Mouse (Mus musculus): Measurements from ENCODE around the gene 1300017J02Rik.

1300017J02Rik gene

GRCm38 (mm10) chr9:103213631-103214030 is 91.3 kb downstream of the 1300017J02Rik start:
- DNase-seq (ENCODE audit: low spot score in 2 of 2) = no peak

DNA sequence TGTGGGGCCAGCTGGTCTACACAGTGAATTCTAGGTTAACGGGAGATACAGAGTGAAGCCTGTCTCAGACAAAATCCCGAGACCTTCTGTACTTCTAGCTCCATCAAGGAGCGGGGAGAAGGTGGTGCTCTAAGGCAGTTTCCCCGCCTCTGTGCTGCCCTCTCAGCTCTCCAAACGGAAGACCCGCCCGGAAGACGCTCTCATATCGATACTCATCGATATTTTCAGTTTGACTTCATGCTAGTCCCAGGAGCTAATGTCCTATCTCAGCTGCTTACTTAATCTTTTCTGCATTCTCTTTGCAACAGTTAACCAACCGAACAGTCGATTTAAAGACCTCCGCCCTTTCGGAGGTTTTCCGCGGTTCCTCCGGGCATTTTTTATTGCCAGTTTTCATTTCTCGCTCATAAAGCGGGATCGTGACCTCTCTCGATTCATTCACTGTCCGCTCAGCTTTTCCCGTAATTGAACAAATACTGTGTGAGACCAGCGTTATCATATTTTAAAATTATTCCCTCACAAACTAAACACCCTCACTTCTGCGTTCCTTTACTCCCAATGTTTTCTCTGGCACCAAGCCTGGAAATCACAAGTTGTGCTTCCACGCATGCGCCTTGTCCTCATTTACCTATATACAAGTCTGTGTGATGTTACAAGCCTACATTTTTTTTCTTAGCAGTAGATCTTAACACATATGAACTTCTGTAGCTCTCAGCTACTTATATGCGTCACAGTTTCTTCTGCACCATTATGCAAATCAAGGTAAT is 92.0 kb downstream of the 1300017J02Rik start:
- DNase-seq (ENCODE audit: low spot score in 2 of 2) = no peak

- no peak for DNase-seq (ENCODE audit: low spot score in 2 of 2)
Observed at GRCm38 (mm10) chr9:103208802-103209423, 96.0 kb downstream of the 1300017J02Rik start.

DNA sequence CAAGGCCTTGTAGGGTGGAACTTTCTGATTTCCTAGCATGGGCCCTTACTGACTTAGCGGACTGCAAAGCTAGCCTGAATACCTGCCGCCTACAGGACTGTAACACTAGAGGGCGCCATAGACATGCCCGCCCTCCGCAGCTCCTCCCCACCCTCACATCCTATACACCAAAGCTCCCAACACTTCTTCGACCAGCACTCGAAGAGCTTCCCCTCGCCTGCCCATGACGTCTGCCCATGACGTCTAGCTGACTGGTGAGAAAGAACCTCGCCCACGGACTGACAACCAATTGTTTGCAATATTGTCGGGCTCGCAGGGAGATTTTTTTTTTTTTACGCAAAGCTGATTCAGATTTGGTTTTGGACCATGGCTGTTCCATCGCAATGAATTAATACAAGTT is 97.0 kb downstream of the 1300017J02Rik start:
- no peak for DNase-seq (ENCODE audit: low spot score in 2 of 2)

GRCm38 (mm10) chr9:103205786-103206185 is 99.1 kb downstream of the 1300017J02Rik start:
- DNase-seq (ENCODE audit: low spot score in 2 of 2) = no peak

DNA sequence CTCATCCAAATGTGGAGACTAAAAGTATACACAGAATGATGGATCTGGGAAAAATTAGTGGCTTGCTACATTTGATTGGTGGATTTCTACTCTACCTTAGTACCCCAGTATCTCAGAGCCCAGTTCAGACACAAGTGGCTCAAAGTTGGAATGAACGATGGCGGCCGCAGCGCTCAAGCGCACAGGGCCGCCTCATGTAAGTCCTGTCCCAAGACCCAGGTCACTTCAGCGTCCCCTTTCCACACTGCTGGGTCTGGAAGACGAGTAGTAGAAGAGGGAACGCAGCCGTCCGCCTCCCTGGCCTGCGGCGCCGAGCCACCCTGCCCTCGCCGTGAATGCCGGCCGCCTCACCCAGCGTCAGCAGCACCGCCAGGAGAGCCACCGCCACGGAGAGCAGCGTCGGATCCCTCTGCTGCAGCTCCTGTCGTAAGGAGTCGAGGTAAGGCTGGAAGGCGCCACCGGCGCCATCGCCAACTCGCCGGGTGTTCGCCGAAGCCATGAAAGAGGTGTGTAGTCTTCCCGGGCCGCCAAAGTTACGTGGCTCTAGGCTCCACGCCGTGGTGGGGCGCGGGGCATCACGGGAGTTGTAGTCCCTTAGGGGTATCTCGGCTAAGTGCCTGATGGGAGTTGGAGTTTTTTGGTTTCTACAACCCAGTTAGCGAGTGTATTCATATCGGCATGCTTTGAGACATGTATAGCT is 103.2 kb downstream of the 1300017J02Rik start, which contains the start of gene Srprb:
Gene Srprb, minus strand, starts transcription at position 577 of the 700 bp plus-strand sequence.
- DNase-seq (ENCODE audit: low spot score in 2 of 2) = peak; percentile 84 to 88

Measured in frontal cortex, postnatal 25 days (tissue).